Mouse (Mus musculus) G1E (cell line): Measurements from ENCODE around the gene Vav3.

Source experiments
- CTCF ChIP-seq: IDR thresholded peaks from 2 replicates; pipeline ENCODE4 v1.5.1; 2012; ENCODE audit warnings: low read depth, low read length, inconsistent platforms, mixed read lengths
- GATA1 ChIP-seq: IDR thresholded peaks from 2 replicates; pipeline ENCODE4 v1.6.1; 2012; ENCODE audit warnings: borderline replicate concordance, low read length, inconsistent platforms, mixed read lengths
- GATA2 ChIP-seq: IDR thresholded peaks from 2 replicates; pipeline ENCODE4 v1.6.1; 2012; ENCODE audit warnings: low read depth, low read length, inconsistent platforms, borderline replicate concordance
- POLR2AphosphoS5 ChIP-seq: IDR thresholded peaks from 2 replicates; pipeline ENCODE4 v1.6.1; 2012; ENCODE audit warnings: low read depth, low read length, inconsistent platforms; ENCODE audit not compliant: insufficient replicate concordance
- TAL1 ChIP-seq: conservative IDR thresholded peaks from 2 replicates; pipeline ENCODE4 v1.6.1; 2012; ENCODE audit warnings: low read depth, low read length, inconsistent platforms, mixed read lengths

DNA sequence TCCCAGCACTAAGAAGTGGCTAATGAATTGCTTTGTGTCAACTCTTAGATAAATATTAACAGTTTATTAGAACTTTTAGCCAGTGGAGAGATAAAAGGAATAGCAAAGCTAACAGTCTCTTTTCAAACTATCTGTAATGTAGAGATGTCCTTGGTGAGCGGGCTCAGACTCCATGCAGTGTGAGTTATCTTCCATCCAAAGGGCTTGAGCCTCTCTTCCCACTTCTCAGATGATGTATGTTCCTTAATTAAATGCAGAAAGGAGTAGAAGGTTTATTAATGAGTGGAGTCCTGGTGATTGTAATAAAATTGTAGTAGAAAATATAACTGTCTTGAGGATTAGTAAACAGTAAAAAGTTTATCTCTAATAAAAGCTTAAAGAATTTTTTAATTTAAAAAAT, 169.3 kb downstream of the Vav3 start:
- TF ChIP-seq CTCF, result no peak
- no peak for TF ChIP-seq GATA2
- no peak for TF ChIP-seq TAL1
- no peak for TF ChIP-seq POLR2AphosphoS5
- no peak for TF ChIP-seq GATA1
